Mouse (Mus musculus): ENCODE data around the gene Prkd1. TPM values are rescaled to one million over a fixed set of nuclear protein-coding genes. Genes with fewer than 3 reads are reported as not detected.

Gene Prkd1
- total and polyA plus RNA-seq, 3 experiments: not detected

DNA sequence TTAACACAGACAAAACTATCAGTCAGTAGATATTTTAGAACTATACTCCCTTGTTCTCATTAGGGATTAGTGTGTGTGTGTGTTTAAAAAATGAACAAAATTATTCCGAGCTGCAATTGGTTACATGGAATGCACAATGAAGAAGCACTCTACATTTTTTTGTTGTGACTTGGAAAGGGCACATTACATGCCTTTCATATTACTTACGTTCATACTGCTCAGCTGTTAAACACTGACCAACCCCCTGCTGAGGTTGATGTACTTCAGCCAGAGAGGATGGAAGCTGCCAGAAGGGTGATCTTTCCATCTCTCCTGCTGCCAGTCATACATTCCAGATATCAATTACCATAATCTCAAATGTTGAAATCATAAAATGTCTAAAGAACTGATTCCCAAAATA lies 134.4 kb downstream of the Prkd1 start:
- no peaks in the 10 kb centered on the region for H3K4me1 ChIP-seq (ENCODE audit: control insufficient read depth in 1 of 2, insufficient read depth in 2 of 2)
- TF ChIP-seq TCF12 (IDR thresholded peaks at IDR 0.05; ENCODE audit: low read depth, low read length) (no peak), SMC3 (IDR thresholded peaks at IDR 0.05; ENCODE audit: low read depth, low read length) (no peak), USF2 (conservative IDR thresholded peaks at IDR 0.05; ENCODE audit: low read depth, low read length) (no peak), POLR2AphosphoS2 (IDR thresholded peaks at IDR 0.05; ENCODE audit: low read depth, low read length) (no peak), EP300 (IDR thresholded peaks at IDR 0.05; ENCODE audit: low read length) (no peak), TBP (conservative IDR thresholded peaks at IDR 0.05; ENCODE audit: low read depth, low read length) (no peak), KAT2A (IDR thresholded peaks at IDR 0.05; ENCODE audit: insufficient replicate concordance, low read length) (no peak), MXI1 (IDR thresholded peaks at IDR 0.05; ENCODE audit: low read depth, low read length) (no peak), IRF4 (IDR thresholded peaks at IDR 0.05; ENCODE audit: low read depth, low read length) (no peak)
- no peaks in the 10 kb centered on the region for H3K27me3 ChIP-seq (replicated peaks)
- in situ Hi-C loops (cut with MboI; ENCODE audit: low pct_ligation_motif_present, low pct_unique_long_range_greater_than_20kb, low sequenced_read_pairs) (no loop called here), dilution Hi-C loops (cut with MboI; ENCODE audit: extremely low pct_ligation_motif_present, extremely low pct_unique_long_range_greater_than_20kb, low sequenced_read_pairs) (no loop called here)
- no peak overlapping the region for H3K4me2 ChIP-seq (ENCODE audit: insufficient read depth, low read depth, poor library complexity, severe bottlenecking)
- H3K9ac ChIP-seq (ENCODE audit: insufficient read depth, low read depth): no peak overlapping the region
- no peak overlapping the region for H3K4me3 ChIP-seq (replicated peaks in 1 of 3; ENCODE audit: low read depth in 2 of 3, low read length in 2 of 3, poor library complexity in 1 of 3)
- DNase-seq (ENCODE audit: extremely low read depth): no peak
- H3K79me2 ChIP-seq (replicated peaks; ENCODE audit: control insufficient read depth, extremely low read depth, insufficient read depth, poor library complexity, severe bottlenecking): no peaks in the 10 kb centered on the region
- no peak overlapping the region for H3K27ac ChIP-seq (ENCODE audit: insufficient read depth, low read depth)
- peaks cover 43% of the 10 kb centered on the region for H3K9me3 ChIP-seq (replicated peaks; ENCODE audit: low read length)
- no peaks in the 10 kb centered on the region for H3K36me3 ChIP-seq (replicated peaks in 1 of 2; ENCODE audit: control insufficient read depth in 1 of 2, insufficient read depth in 1 of 2, low read length in 1 of 2)

DNA sequence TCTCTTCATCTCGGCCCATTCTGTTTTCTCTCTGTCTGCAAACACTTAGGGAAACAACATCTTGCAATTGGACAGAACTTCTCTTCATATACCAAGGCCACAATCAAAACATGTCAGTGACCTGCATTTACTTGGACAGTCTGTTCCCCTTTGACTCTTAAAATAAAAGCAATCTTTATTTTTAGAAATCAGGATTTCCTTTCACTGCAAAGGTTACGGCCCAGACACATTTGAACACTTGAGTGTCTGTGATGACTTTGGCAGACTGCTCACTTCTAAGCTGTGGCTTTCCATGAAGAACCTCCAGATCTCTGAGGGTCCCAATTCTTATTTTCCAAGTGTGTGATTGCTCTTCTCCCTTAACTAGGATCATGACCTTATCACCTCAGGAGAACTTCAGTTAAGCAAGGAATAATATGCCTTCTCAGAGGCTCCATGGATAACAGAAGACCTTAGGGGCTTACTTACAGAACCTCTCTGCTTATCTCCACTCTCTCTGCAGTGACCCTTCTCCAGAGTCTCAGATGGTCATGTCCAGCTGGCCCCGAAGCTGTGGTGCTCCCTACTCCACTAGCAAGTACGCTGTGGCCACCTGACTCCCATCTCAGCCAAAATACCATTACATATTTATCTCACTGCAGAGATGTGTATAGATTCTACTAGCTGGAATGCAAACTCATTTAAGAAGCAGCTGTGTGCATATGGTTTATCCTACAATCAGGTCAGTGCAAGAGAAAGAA lies 137.2 kb downstream of the Prkd1 start:
- H3K9ac ChIP-seq (ENCODE audit: insufficient read depth, low read depth): no peak overlapping the region
- dilution Hi-C loops (cut with MboI; ENCODE audit: extremely low pct_ligation_motif_present, extremely low pct_unique_long_range_greater_than_20kb, low sequenced_read_pairs) (no loop called here), in situ Hi-C loops (cut with MboI; ENCODE audit: low pct_ligation_motif_present, low pct_unique_long_range_greater_than_20kb, low sequenced_read_pairs) (no loop called here)
- no peaks in the 10 kb centered on the region for H3K27me3 ChIP-seq (replicated peaks)
- TF ChIP-seq ZC3H11A (IDR thresholded peaks at IDR 0.05; ENCODE audit: low read depth, low read length) (no peak), CHD2 (IDR thresholded peaks at IDR 0.05; ENCODE audit: low read length) (no peak), GABPA (IDR thresholded peaks at IDR 0.05; ENCODE audit: insufficient replicate concordance, low read depth, low read length) (no peak), NRF1 (IDR thresholded peaks at IDR 0.05; ENCODE audit: low read depth, low read length) (no peak), PAX5 (IDR thresholded peaks at IDR 0.05; ENCODE audit: low read length) (no peak), USF1 (IDR thresholded peaks at IDR 0.05; ENCODE audit: low read depth, low read length) (no peak), TBP (conservative IDR thresholded peaks at IDR 0.05; ENCODE audit: low read depth, low read length) (no peak), TCF12 (IDR thresholded peaks at IDR 0.05; ENCODE audit: low read depth, low read length) (no peak), USF2 (conservative IDR thresholded peaks at IDR 0.05; ENCODE audit: low read depth, low read length) (no peak), MAZ (IDR thresholded peaks at IDR 0.05; ENCODE audit: low read depth, low read length) (no peak), MEF2A (IDR thresholded peaks at IDR 0.05; ENCODE audit: borderline replicate concordance, low read depth, low read length) (no peak), SMC3 (IDR thresholded peaks at IDR 0.05; ENCODE audit: low read depth, low read length) (no peak), RCOR1 (conservative IDR thresholded peaks at IDR 0.05; ENCODE audit: low read depth, low read length) (no peak), SIN3A (IDR thresholded peaks at IDR 0.05; ENCODE audit: low read length) (no peak), ELF1 (IDR thresholded peaks at IDR 0.05; ENCODE audit: low read depth, low read length) (no peak), IRF4 (IDR thresholded peaks at IDR 0.05; ENCODE audit: low read depth, low read length) (no peak), CTCF (conservative IDR thresholded peaks at IDR 0.05 in 1 of 2, IDR thresholded peaks at IDR 0.05 in 1 of 2; ENCODE audit: low read depth in 2 of 2, low read length in 2 of 2) (no peak)
- H3K36me3 ChIP-seq (replicated peaks in 1 of 2; ENCODE audit: control insufficient read depth in 1 of 2, insufficient read depth in 1 of 2, low read length in 1 of 2): no peaks in the 10 kb centered on the region
- no peak overlapping the region for H3K4me3 ChIP-seq (replicated peaks in 1 of 3; ENCODE audit: low read depth in 2 of 3, low read length in 2 of 3, poor library complexity in 1 of 3)
- H3K27ac ChIP-seq (ENCODE audit: insufficient read depth, low read depth): no peak overlapping the region
- DNase-seq (ENCODE audit: extremely low read depth): no peak
- no peaks in the 10 kb centered on the region for H3K4me1 ChIP-seq (ENCODE audit: control insufficient read depth in 1 of 2, insufficient read depth in 2 of 2)
- H3K79me2 ChIP-seq (replicated peaks; ENCODE audit: control insufficient read depth, extremely low read depth, insufficient read depth, poor library complexity, severe bottlenecking): no peaks in the 10 kb centered on the region
- H3K4me2 ChIP-seq (ENCODE audit: insufficient read depth, low read depth, poor library complexity, severe bottlenecking): no peak overlapping the region
- H3K9me3 ChIP-seq (replicated peaks; ENCODE audit: low read length): peaks cover 33% of the 10 kb centered on the region

Data from CH12.LX (cell line).